In the genomic region with DNA sequence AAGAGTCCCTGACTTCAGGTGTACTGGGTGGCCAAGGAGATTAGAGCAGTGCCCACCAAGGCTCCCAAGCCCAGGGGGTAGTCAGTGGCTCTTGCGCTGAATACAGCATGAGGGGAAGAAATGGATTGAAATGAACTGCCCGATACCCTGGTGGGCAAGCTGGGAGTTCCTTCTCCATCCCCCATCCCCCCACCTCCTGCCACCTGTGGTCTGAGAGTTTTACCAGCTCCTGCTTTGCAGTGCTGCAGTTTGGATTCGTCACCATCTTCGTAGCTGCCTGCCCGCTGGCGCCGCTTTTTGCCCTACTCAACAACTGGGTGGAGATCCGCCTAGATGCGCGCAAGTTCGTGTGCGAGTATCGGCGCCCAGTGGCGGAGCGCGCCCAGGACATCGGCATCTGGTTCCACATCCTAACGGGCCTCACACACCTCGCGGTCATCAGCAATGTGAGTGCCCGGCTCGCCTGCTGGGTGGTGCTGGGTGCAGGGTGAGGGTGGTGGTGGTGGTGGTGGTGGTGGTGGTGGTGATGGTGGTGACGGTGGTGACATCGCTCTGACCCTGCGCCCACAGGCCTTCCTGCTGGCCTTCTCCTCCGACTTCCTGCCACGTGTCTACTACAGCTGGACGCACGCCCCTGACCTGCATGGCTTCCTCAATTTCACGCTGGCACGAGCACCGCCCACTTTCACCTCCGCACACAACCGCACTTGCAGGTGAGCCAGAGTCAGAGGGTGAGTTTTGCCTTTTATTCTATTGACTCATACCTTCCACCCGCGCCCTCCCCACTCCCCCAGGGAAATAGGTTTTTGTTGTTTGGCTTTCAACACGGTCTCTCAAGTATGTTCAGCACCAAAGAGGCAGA, we compare ENCODE assay signal across 8 mouse cellular contexts. TPM values are rescaled to one million over a fixed set of nuclear protein-coding genes. Genes with fewer than 3 reads are reported as not detected.
DNase-seq lines count a peak whose midpoint lies in the region; ATAC-seq and TF ChIP-seq lines count a peak whose summit lies in the region.

No protein-coding gene starts in this region.

- ATAC-seq in hematopoietic stem cell, adult 5-6 weeks (replicated peaks in 1 of 2; ENCODE audit: insufficient read depth in 1 of 2, low FRiP score in 2 of 2, low TSS enrichment in 1 of 2, low read depth in 1 of 2, poor library complexity in 2 of 2, severe bottlenecking in 2 of 2): peak; percentile 44 to 76
- peak; percentile 58 for ATAC-seq in liver, postnatal 0 days
- ATAC-seq in neural tube, embryonic 12.5 days (ENCODE audit: low FRiP score, low read depth): no peak

- H3K9me3 ChIP-seq in liver, postnatal 0 days (ENCODE audit: low read length): no peaks in the 10 kb centered on the region
- no peaks in the 10 kb centered on the region for H3K9me3 ChIP-seq in neural tube, embryonic 12.5 days

- TF ChIP-seq POLR2A in bone marrow, adult 2 months (IDR thresholded peaks at IDR 0.05; ENCODE audit: borderline replicate concordance, control insufficient read depth, low read depth, low read length): no peak; the same call in 1 of the 2 replicates

- TF ChIP-seq CTCF in bone marrow, adult 2 months (IDR thresholded peaks at IDR 0.05; ENCODE audit: control insufficient read depth, insufficient read depth, low read length): no peak
- TF ChIP-seq CTCF in liver, postnatal 0 days (IDR thresholded peaks at IDR 0.05; ENCODE audit: low read depth): no peak

- TF ChIP-seq EP300 in liver, postnatal 0 days (IDR thresholded peaks at IDR 0.05; ENCODE audit: low read depth): no peak

- peak overlapping the region; percentile 38 for H3K9ac ChIP-seq in liver, postnatal 0 days (replicated peaks)
- H3K9ac ChIP-seq in neural tube, embryonic 12.5 days: no peak overlapping the region

- intact Hi-C loops in left cerebral cortex, postnatal 25 days (cut with DNase I): no loop called here

- no peaks in the 10 kb centered on the region for H3K4me1 ChIP-seq in bone marrow, adult 2 months (ENCODE audit: control insufficient read depth, insufficient read depth, low read length)
- peaks cover 5% of the 10 kb centered on the region; the same call in 1 of the 2 replicates for H3K4me1 ChIP-seq in liver, postnatal 0 days (ENCODE audit: insufficient read depth)
- H3K4me1 ChIP-seq in neural tube, embryonic 12.5 days: 0 out of 2 replicates have a peak, but pooled peaks cover 5% of the 10 kb centered on the region

- H3K4me2 ChIP-seq in liver, postnatal 0 days (ENCODE audit: low read depth, low read length): peak overlapping the region; percentile 68
- H3K4me2 ChIP-seq in neural tube, embryonic 12.5 days (replicated peaks): peak overlapping the region; percentile 47

- H3K4me3 ChIP-seq in bone marrow, adult 2 months (replicated peaks; ENCODE audit: control insufficient read depth, low read depth, low read length): peak overlapping the region; percentile 64
- H3K4me3 ChIP-seq in liver, postnatal 0 days (ENCODE audit: low read depth, low read length): peak overlapping the region; percentile 37
- 0 out of 2 replicates have a peak overlapping the region, but pooled peaks have one; percentile 4 for H3K4me3 ChIP-seq in neural tube, embryonic 12.5 days

- H3K27ac ChIP-seq in bone marrow, adult 2 months (ENCODE audit: control insufficient read depth, insufficient read depth, low read depth, low read length, poor library complexity): no peak overlapping the region; the same call in 1 of the 2 replicates
- no peak overlapping the region for H3K27ac ChIP-seq in liver, postnatal 0 days (ENCODE audit: low read depth)
- H3K27ac ChIP-seq in neural tube, embryonic 12.5 days: no peak overlapping the region

- H3K36me3 ChIP-seq in liver, postnatal 0 days (replicated peaks; ENCODE audit: insufficient read depth, low read length): peaks cover 6% of the 10 kb centered on the region; the same call in 1 of the 2 replicates
- peaks cover 6% of the 10 kb centered on the region; the same call in 1 of the 2 replicates for H3K36me3 ChIP-seq in neural tube, embryonic 12.5 days

- peak; percentile 21 for DNase-seq in layer of hippocampus, adult 11-12 months (ENCODE audit: low spot score)
- DNase-seq in layer of hippocampus, adult 18-20 months (ENCODE audit: low spot score in 2 of 2): no peak
- DNase-seq in liver, postnatal 0 days: peak; percentile 49
- DNase-seq in left cerebral cortex, postnatal 25 days (ENCODE audit: low spot score in 2 of 2): no peak
- no peak for DNase-seq in layer of hippocampus, adult 8-10 months (ENCODE audit: low spot score in 2 of 2)

- no peaks in the 10 kb centered on the region for H3K27me3 ChIP-seq in liver, postnatal 0 days (ENCODE audit: insufficient read depth, low read length)
- peaks cover 11% of the 10 kb centered on the region for H3K27me3 ChIP-seq in neural tube, embryonic 12.5 days (replicated peaks)

- 6% methylated on average over 38 of the region's 38 CpGs for WGBS in bone marrow, adult 2 months
- 10% methylated on average over 38 of the region's 38 CpGs for WGBS in liver, postnatal 0 days (ENCODE audit: insufficient replicate concordance)
- WGBS in neural tube, embryonic 12.5 days: 26% methylated on average over 38 of the region's 38 CpGs

RNA-seq across cellular contexts. Expression of a gene that starts 27.7 kb away (rescaled TPM):
- total RNA-seq in layer of hippocampus, adult 18-20 months (2021): under 1 TPM in 1 of 2 experiments, not detected in 1; 0.17 TPM
- polyA plus RNA-seq in bone marrow, adult 2 months (2011; ENCODE audit: insufficient read depth, insufficient read length, low replicate concordance, missing spikeins): not detected in 2 replicates
- total RNA-seq in hematopoietic stem cell, adult 5-6 weeks (2017): 0.13 TPM in 1 of 2 replicates, not detected in the other
- polyA plus RNA-seq in liver, postnatal 0 days (2015; fragmentation: Nextera tagmentation; extraction: Ambion mirVana): not detected in 2 replicates
- polyA plus RNA-seq in neural tube, embryonic 12.5 days (2016; fragmentation: Nextera tagmentation; extraction: Ambion mirVana): 0.28 and 0.71 TPM in 2 replicates
- under 1 TPM in 1 of 2 experiments, not detected in 1; 0.14 TPM for total RNA-seq in left cerebral cortex, postnatal 25 days (2021)
- total RNA-seq in layer of hippocampus, adult 8-10 months (2022): under 1 TPM in 2 of 4 experiments, not detected in 2; 0.76 to 0.80 TPM

RNA-seq across cellular contexts. Expression of a gene that starts 58.1 kb away (rescaled TPM):
- 1 to 10 TPM; 3.5 to 6.8 TPM for total RNA-seq in layer of hippocampus, adult 18-20 months (2021)
- 16.7 and 19.6 TPM in 2 replicates for polyA plus RNA-seq in bone marrow, adult 2 months (2011; ENCODE audit: insufficient read depth, insufficient read length, low replicate concordance, missing spikeins)
- total RNA-seq in hematopoietic stem cell, adult 5-6 weeks (2017): 13.1 and 20.8 TPM in 2 replicates
- polyA plus RNA-seq in liver, postnatal 0 days (2015; fragmentation: Nextera tagmentation; extraction: Ambion mirVana): 1.9 and 2.3 TPM in 2 replicates
- polyA plus RNA-seq in neural tube, embryonic 12.5 days (2016; fragmentation: Nextera tagmentation; extraction: Ambion mirVana): 12.2 and 13.1 TPM in 2 replicates
- 1 to 10 TPM; 3.9 to 9.4 TPM for total RNA-seq in left cerebral cortex, postnatal 25 days (2021)
- 1 to 10 TPM; 3.7 to 9.8 (median 4.4) TPM for total RNA-seq in layer of hippocampus, adult 8-10 months (2022)

RNA-seq across cellular contexts. Expression of a gene that starts 58.8 kb away (rescaled TPM):
- total RNA-seq in layer of hippocampus, adult 18-20 months (2021): 10 to 100 TPM; 64.8 to 77.8 TPM
- 14.6 and 17.9 TPM in 2 replicates for polyA plus RNA-seq in bone marrow, adult 2 months (2011; ENCODE audit: insufficient read depth, insufficient read length, low replicate concordance, missing spikeins)
- total RNA-seq in hematopoietic stem cell, adult 5-6 weeks (2017): 18.4 and 26.9 TPM in 2 replicates
- 19.5 and 21.2 TPM in 2 replicates for polyA plus RNA-seq in liver, postnatal 0 days (2015; fragmentation: Nextera tagmentation; extraction: Ambion mirVana)
- polyA plus RNA-seq in neural tube, embryonic 12.5 days (2016; fragmentation: Nextera tagmentation; extraction: Ambion mirVana): 63.5 and 73.1 TPM in 2 replicates
- 10 to 100 TPM; 81.1 to 84.7 TPM for total RNA-seq in left cerebral cortex, postnatal 25 days (2021)
- total RNA-seq in layer of hippocampus, adult 8-10 months (2022): 10 to 100 TPM; 75.5 to 85.2 (median 78.7) TPM

Comparison
In these comparisons a context has a peak if more than half of its experiments do, and no peak if none do; other contexts are left out.
1. DNase-seq: peak in layer of hippocampus, adult 11-12 months (single experiment) and liver, postnatal 0 days (single experiment); none in layer of hippocampus, adult 18-20 months (0 of 2), left cerebral cortex, postnatal 25 days (0 of 2) and layer of hippocampus, adult 8-10 months (0 of 2).
2. H3K4me3 ChIP-seq: peak in every context shown above with its lines; median percentile 64 in bone marrow, adult 2 months; 37 in liver, postnatal 0 days; 4 in neural tube, embryonic 12.5 days.